Mouse (Mus musculus) MEL-GATA-1-ER (cell line): ENCODE data around the gene Car10.
"Not testable (repeated sequence)": the region's sequence is repeated elsewhere in the genome, so short reads cannot be mapped to it uniquely, and the experiment has no call there.

Experiments
- DNase-seq: peaks from one replicate; pipeline ENCODE4 v3.0.0-alpha.2; 2012; ENCODE audit warnings: low read depth; ENCODE audit errors: extremely low read depth

The Car10 gene

DNA sequence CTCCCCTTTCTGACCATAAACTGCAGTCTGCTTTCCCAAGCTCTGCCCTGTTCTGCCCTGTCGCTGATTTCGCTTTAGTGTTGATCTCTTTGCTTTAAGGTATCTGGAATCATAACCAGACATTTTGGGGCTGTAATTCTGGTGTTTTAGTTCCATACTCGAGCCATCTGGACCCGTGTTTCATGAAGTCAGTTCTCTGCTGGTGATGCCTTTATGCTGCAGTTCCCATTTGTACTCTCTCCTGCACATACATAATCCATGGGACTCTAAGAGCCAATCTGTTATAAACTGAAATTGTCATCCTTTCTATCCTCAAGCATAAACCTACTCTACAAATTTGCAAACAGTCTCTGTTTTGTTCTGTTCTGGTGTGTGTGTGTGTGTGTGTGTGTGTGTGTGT lies 293.3 kb downstream of the Car10 start:
- DNase-seq = no peak

DNA sequence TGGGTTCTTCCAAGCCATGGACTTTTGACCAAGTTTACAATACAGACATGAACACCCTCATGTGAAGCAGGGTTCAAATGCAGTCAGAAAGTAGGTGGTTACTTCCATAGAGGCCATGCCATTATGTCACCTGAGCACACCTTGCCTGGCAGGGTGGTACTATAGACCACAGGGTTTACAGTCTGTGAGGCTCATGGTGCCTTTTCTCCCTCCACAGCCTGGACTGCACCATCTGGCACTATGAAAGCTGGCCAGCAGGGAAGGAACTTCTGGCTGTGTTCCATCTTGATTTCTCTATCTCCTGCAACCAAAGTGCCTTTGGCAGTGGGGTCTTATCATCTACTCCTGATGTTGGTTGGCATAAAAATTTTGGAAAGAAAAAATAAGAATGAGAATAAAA lies 295.5 kb downstream of the Car10 start:
- not testable (repeated sequence) for DNase-seq

DNA sequence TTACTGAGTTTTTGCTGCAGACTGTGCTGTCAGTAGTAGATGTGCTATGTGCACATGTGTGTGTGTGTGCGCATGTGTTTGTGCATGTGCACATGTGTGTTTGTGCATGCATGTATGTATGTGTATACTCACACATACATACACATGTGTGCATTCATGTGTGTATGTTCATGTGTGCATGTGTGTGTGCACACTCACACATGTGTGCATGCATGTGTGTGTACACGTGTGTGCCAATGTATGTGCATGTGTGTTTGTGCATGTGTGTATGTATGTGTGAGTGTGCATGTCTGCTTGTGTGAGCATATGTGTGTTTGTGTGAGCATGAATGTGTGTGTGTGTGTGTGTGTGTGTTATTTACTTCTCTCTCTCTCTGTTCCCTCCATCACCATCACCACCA lies 298.5 kb downstream of the Car10 start:
- no peak for DNase-seq

DNA sequence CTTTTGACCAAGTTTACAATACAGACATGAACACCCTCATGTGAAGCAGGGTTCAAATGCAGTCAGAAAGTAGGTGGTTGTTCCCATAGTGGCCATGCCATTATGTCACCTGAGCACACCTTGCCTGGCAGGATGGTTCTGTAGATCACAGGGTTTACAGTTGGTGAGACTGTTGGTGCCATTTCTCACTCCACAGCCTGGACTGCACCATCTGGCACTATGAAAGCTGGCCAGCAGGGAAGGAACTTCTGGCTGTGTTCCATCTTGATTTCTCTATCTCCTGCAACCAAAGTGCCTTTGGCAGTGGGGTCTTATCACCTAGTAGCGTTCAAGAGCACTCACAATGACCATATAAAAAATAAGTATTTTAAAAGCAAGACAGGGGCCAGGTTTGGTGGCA lies 303.3 kb downstream of the Car10 start:
- not testable (repeated sequence) for DNase-seq

DNA sequence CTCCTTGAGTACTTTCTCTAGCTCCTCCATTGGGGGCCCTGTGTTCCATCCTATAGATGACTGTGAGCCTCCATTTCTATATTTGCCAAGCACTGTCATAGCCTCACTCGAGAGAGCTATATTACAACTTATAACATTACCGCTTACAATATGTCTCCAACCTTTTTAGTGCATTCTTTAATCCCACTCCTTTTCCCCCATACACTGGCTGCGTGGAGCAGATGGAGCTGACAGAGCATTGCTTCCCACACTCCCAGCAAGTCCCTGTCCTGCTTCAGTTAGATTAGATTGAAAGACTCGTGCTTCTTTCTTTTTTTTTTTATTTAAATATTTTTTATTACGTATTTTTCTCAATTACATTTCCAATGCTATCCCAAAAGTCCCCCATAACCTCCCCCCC lies 310.2 kb downstream of the Car10 start:
- DNase-seq = no peak

DNA sequence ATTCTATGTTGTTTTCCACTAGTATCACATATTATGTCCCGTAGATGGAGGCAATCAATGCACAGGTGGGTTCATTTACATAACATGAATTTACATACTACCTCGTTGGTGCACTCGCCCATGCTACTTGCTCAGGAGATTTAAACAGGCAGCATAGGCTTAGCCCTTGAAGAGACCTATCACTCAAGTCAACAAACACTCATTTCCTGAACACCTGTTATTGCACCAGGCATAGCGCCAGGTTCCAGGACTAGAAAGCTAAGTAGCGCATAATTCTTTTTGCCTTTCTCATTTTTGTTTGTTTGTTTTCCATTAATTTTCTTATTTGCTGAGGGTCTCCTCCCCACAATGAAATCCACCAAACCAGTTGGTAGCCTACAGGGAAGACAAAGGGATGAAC lies 333.7 kb downstream of the Car10 start:
- DNase-seq = no peak

DNA sequence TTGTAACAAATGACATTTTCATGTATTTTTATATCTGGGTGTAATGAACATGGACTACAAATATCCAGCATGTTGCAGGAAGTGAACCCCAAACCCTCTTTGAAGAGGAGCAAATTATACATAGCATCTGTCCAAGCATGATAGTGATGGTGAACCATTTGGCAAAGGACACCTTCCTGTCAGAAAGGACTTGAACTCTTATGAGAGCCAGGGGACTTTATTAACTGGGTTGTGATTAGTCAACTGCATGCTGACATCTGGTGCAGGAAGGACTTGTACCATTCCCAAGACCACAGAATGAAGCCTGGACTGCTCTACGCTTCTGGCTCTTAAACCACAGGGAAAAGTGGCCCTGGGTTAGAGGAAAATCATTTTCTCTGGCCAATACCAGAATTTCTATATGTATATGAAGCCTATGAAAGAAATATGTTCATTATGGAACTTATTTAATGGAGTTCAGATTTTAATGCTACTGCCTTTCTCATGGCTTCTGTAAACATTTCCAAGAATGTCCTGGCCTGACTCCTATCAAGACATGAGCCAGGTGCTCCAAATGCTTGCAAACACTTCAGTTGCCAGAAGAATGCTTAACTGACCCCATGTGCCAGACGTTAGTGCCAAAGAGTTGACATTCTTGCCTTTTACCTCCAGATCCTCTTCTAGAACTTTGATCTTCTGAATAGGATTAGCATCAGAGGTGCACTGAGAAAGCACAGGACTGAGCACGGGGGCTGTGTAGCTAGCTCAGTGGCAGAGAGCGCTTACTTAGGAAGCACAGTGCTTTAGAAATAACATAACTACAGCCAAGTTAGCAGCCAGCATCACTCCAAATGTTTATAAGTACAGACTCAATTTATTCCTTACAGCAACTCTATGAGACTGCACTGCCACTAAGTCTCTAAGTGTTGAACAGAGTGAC lies 337.4 kb downstream of the Car10 start:
- DNase-seq = no peak

DNA sequence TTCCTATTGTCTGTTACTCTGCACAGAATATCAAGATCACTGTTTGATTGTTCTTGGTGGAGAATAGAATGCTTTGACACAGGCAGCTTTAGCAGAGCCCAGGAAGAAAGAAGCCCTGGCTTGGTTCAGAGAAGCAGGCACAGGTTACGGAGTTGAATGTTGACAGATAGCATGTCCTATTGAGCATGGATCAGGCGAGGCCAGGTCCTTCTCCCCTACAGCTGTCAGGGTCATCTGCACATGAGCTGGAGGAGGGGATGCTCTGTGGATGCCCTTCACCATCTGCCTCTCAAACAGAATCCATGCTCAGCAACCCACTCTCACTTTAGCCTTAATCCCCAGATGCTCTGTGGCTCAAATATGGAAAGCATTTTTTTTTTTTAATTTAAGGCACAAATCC lies 339.1 kb downstream of the Car10 start:
- DNase-seq = no peak

DNA sequence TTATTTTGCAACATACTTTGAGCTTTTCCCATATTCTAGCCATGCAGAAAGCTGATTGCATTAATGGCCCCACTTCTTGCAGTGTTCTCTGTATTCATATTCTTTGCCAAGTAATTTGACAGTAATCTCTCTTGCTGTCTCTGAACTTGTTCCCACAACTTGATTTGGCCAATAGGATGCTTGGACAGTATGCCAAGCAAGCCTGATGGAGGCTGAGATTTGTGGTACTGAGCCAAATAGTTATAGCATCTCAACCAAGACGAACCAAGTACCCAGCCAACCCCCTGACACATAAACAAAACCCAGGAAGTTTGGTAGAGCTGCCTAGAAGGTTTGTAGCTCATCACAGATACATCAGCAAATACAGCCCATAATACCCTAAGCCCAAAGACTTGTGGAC lies 342.6 kb downstream of the Car10 start:
- DNase-seq = no peak

DNA sequence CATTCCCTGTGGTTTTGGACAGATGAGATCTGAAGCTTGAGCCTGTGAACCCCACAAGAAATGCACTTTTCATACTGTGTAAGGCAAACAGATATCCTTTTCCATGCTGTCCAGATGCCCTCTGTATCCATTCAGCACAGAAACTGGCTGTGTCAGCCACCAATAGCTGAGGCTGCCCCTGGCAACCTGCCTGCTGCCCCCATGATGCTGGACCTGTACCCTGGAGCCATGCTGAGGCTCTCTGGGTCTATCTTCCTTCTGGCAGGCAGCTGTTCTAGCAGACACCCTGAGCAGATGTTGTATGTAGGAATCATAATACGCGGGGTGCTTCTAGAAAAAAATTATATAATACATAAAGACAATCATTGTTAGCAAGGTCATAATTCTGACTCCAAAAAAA lies 345.9 kb downstream of the Car10 start:
- no peak for DNase-seq

DNA sequence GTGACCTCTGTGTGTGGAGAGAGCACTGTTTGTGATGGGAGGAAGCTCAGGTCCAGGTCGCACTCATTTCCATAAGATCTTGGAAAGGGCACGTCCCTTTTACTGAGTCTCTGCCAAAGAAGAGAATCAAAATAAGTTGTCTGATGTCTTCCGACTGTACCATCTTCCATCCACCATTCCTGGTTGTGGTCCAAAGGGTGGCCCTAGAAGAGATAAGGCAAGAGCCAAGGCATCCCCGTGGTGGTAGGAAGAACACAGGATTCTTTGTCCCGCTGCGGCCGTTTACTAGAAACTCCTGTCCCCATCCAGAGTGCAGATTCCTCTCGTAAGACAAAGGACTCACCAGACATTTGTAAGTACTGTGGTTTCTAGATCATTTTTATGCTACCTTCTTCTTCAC lies 346.9 kb downstream of the Car10 start:
- DNase-seq = no peak

DNA sequence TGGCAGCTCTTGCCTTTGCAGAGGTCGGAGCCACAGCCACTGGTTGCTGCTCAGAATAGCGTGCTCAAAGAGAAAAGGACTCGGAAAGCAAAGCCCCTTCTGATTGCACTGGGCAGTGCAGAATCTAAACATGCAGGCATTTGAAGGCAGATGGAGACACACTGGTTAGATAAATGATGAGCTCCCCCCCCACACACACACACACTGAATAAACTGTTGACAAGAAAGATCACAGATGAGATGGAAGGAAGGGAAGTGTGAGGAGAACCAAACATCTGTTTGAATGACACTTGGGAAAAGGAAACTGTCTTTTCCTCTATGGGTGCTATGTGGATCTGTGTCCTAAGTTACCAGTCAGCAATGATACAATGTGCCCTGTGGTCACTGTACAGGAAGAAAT lies 349.7 kb downstream of the Car10 start:
- no peak for DNase-seq

DNA sequence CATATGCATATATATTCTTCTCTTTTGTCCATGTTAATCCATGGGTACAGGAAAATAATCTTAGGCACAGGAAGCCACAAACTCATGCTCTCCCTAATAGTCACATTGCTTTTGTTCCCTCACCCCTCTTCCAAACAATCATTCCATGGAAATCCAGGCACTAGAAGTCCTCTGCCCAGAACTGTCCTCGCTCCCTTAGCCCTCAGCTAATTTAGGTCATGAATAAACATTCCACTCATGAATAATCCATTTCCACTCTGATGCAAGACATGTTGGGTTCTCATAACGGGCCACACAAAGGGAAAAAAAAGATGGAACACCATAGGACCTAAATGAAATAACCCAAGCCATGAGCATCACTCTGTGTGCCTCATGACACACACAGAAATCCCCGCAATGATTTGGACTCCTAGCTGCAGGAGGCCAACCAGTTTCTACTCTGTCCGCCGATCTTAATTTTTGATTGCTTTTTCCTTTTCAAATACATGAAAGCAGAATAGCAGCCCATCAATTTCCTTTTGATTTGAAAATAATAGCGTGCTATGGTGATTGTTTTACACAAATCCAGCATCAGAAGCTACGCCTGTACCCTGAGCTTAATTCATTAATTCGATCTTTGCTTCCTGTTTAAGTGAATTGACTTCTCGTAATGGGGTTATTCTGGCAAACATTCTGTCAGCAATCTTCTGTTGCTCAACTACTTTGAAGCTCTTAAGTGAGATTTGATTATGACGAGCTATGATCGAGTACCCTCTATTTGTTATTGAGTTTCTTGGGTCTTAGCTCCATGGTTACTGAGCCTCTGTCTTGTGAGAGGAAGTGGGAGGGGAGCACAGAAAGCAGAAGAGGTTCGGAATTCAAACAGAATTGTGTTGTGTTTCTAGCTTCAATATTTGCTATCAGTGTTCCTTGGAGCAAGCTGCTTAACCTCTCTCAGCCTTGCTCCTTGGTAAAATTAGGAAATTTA lies 350.7 kb downstream of the Car10 start:
- DNase-seq = no peak

DNA sequence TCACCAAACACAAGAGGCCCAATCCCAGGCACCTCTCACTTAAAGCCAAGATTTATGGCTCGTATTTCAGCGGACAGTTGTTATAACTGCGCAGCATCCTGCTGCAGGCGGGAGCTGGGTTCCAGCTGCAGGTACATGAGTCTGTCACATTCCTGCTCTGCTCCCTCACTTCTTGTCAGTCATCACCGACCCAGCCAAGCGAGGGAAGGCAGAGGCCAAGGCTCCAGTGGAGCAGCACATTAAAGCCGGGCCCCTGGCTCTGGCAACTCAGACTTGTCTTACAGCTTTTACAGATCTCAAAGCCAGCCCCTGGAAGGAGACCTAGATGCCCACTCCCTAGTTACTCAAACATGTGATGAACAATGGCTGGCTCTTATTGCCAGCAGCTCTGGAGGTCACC lies 352.7 kb downstream of the Car10 start:
- no peak for DNase-seq

DNA sequence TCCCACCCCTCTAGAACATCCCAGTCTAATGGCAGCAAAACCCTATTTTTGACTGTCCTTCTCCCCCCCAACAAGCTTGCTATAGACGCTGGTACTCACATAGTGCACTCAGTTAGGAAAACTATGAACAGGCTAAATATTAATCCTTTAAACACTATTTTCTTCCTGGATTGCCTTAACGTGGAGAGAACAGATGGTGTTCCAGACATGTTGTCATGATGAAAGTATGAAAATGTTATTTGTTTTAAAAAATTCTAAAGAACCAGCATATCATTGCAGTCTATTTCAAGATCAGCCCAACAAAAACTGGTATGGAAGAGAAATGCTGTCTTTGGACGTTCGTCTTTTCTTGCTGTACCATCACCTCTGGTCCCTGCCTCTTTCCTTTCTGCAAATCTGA lies 368.4 kb downstream of the Car10 start:
- no peak for DNase-seq

DNA sequence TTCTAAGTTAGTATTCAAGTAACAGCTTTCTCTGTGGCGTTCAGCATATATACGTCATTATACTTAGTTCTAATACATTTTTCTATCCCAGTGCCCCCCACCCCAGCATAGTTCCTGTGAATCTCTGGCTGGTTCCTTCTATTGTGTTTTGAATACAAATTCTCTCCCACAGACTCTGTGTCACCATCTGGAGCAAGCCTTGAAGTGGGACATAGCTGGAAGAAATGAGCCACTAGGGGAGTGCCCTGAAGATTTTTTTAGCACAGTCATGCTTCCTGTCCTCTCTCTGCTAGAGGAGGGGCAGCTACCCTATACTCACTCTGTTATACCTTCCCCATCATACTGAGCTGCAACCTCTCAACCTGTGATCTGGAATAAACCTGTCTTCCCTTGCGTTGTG lies 369.9 kb downstream of the Car10 start:
- no peak for DNase-seq

DNA sequence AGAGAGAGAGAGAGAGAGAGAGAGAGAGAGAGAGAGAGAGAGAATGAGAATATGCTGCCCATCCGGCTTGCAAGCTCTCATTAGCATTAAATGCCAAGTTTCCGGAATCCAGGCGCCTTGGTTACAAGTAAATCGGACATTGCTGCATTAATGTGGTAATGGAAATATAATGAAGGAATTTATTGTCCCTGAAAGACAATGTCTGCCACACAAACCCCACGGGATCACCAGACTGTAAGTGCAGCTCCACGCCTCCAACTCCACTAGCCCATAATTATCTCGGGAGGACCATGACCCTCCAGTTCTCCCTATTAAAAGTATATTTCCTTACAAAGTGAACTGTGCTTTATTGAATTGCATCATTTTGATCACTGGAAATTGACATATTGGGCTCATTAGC lies 372.9 kb downstream of the Car10 start:
- no peak for DNase-seq

DNA sequence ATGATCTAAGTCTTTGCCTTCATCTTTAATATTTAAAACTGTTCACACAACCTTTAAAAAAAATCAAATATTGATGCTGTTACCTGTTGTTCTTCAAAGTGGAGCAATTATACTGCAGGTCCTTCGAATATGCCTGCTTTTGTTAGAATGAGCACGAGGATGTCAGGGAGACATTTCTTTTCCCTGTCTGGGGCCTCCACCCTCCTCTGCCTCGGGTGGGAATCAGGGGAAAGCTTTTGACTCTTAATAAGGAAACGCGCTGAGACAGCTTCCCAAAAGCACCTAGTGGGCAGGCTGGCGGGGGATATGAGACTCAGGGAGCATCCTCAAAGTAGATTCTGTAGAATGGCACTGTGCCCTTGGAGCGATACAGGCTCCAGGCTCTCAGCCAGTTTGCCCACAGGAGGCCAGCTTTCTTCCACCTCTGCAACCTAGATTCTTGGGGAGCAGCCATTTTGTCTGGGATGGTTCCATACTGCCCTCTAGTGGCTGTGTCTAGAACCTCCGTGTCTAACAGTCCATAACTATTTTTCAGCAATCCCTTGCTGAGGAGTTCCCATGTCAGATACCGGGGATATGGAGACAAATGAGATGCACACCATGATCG lies 373.8 kb downstream of the Car10 start:
- no peak for DNase-seq

DNA sequence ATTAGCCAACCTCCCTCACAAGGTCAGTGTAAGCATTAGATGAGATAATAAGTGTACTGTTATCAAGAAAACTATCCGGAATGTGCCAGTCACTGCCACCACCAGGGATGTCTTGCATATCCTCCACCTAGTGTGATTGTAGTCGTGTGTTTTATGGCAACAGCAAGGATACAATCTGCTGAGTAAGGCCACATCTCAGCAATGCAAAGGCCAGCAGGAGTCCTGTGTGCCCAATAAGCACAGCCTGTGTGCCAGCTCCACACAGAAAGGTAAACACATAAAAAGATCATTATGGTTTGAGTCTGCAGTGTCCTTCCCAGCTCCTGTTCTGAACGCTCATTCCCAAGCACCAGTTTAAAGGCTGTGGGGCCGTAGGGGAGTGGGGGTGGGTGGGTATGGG lies 386.8 kb downstream of the Car10 start:
- no peak for DNase-seq

DNA sequence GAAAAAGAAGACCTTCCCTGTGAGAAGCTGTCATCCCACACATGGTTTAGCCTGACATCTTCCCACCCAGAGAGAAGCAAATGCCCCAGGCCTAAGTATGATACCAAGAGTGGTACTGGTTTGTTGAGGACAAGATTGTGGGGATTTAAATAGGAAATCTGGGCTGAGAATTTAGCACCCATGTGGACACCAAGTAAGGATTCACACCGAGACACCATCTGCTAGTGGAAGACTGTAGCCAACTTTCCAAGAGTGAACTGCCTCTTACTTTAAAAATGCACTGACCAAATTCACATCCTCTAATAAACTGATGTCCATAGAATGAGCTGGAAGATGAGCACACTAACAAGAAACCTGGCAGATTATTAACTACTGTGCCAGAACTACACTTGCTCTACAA lies 389.2 kb downstream of the Car10 start:
- no peak for DNase-seq

DNA sequence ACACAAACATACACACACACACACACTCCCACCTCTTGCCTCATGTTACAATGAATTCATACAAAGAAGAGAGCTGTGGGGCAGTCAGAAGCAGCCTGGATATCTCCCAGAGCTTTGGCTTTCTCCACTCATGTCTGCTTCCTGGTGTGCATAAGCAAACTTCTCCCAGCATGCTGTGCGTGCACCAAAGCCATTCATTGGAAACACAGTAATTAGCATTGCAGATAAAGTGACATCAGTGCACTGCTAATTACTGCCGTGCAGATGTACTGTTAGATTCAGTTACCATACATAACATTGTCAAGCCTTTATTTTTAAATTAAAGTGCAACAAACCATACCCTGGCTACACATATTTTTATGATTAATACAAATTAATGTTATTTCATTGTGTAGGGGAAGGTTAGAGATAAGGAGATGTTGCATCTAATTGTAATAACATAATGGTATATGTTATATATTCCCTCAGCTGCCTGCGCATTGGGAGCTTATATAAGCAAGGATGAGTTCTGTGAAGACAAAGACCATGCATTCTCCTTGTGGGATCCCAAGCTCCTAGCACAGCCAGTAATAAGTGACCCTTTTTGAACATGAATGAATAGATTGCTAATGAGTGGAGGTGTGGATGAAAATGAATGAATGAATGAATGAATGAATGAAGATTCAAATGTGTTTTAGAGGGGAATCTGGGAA lies 390.2 kb downstream of the Car10 start:
- DNase-seq = no peak
